Mouse (Mus musculus) c-Kit-positive CD71-positive TER-119-negative erythroid progenitor cells, embryonic 14.5 days (primary cell): Measurements from ENCODE around the gene Eef2k.
A peak's percentile ranks its signal among the peaks of the same experiment; 100 is the strongest.

Experiments
- DNase-seq: peaks from one replicate; pipeline ENCODE4 v3.0.0-alpha.2; 2013; ENCODE audit warnings: low read depth

The Eef2k gene

GRCm38 (mm10) chr7:120842345-120843036 is at the start of gene Eef2k:
Gene Eef2k, plus strand, starts transcription at chr7:120842831.
- DNase-seq, result peak; percentile 94

GRCm38 (mm10) chr7:120795544-120795943 is 47.1 kb upstream of the Eef2k start:
- DNase-seq, result no peak

GRCm38 (mm10) chr7:120796369-120796768 is 46.3 kb upstream of the Eef2k start:
- DNase-seq, result no peak

GRCm38 (mm10) chr7:120803268-120803667 is 39.4 kb upstream of the Eef2k start:
- no peak for DNase-seq

- no peak for DNase-seq
These were observed 32.9 kb upstream of the Eef2k start for GRCm38 (mm10) chr7:120809705-120810104.

GRCm38 (mm10) chr7:120811834-120812415 is 30.7 kb upstream of the Eef2k start, which contains the start of gene Gm5737:
Gene Gm5737, plus strand, starts transcription at chr7:120812365.
- no peak for DNase-seq

- no peak for DNase-seq
These were observed 25.1 kb upstream of the Eef2k start for GRCm38 (mm10) chr7:120817552-120817951.

- DNase-seq, result no peak
These were observed 23.2 kb upstream of the Eef2k start for GRCm38 (mm10) chr7:120819386-120819785.

GRCm38 (mm10) chr7:120823248-120823647 is 19.4 kb upstream of the Eef2k start:
- peak; percentile 35 for DNase-seq

GRCm38 (mm10) chr7:120825097-120825496 is 17.5 kb upstream of the Eef2k start:
- DNase-seq, result no peak

GRCm38 (mm10) chr7:120826408-120826807 is 16.2 kb upstream of the Eef2k start:
- DNase-seq, result no peak

- no peak for DNase-seq
These were observed 11.9 kb upstream of the Eef2k start for GRCm38 (mm10) chr7:120830431-120831381.

- peak; percentile 59 for DNase-seq
These were observed 8.2 kb upstream of the Eef2k start for GRCm38 (mm10) chr7:120834426-120834825.

- DNase-seq, result peak; percentile 90
These were observed 7.7 kb upstream of the Eef2k start for GRCm38 (mm10) chr7:120834863-120835372.

- peak; percentile 91 for DNase-seq
These were observed 6.9 kb upstream of the Eef2k start for GRCm38 (mm10) chr7:120835449-120836359.

- DNase-seq, result no peak
These were observed 6.3 kb upstream of the Eef2k start for GRCm38 (mm10) chr7:120836361-120836760.

GRCm38 (mm10) chr7:120838436-120839160 is 4.0 kb upstream of the Eef2k start:
- DNase-seq, result no peak

GRCm38 (mm10) chr7:120839786-120840185 is 2.8 kb upstream of the Eef2k start:
- DNase-seq, result no peak

- DNase-seq, result peak; percentile 83
These were observed 498 bp downstream of the Eef2k start for GRCm38 (mm10) chr7:120843037-120843621.

- no peak for DNase-seq
These were observed 1.3 kb downstream of the Eef2k start for GRCm38 (mm10) chr7:120843852-120844435.
